8 mouse cellular contexts compared by ENCODE assay signal in the genomic region with DNA sequence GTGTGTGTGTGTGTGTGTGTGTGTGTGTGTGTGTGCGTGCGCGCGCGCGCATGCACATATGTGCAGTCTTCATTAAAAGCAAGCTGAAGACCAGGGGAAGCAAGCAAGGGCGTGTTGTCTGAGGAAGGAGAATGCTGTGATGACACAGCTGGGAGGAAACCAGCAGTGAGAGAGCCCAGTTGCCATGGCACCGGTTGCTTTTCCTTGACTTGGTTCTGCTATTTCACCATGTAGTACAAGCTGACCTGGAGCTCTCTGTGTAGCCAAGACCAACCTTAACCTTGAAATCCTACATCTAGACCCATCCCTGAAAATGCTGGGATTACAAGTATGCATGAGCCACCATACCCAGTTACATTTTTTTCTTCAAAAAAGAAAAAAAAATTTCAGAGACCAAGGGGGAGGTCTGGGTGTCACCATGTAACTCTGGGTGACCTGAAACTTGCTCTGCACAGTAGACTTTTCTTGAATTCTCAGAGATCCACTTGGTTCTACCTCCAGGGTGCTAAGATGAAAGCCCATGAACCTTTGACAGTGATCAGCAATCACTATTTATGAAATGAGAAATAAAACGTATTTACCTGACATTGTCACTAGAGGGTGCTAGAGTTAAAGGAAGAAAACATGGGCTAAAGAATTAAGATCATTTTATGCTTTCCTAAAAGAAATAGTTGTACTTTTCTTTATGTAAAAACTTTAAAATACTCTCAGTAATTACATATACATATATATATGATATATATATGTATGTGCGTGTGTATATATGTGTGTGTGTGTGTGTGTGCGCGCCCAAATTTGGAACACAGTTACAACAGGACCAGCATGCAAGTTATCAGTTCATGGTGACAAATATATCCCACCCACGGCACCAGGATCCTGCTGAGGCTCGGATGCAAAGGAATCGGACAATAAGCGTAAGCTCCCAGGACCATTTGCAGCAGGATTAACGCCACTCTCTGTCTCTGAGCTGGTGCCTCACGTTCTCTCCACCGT. TPM values are rescaled to one million over a fixed set of nuclear protein-coding genes. Genes with fewer than 3 reads are reported as not detected.
DNase-seq lines count a peak whose midpoint lies in the region; ATAC-seq and TF ChIP-seq lines count a peak whose summit lies in the region.

No protein-coding gene starts in this region.

- no peaks in the 10 kb centered on the region for H3K9me3 ChIP-seq in lung, embryonic 14.5 days (ENCODE audit: low read depth, low read length)
- H3K9me3 ChIP-seq in forebrain, postnatal 0 days (ENCODE audit: low read length) = no peaks in the 10 kb centered on the region
- H3K9me3 ChIP-seq in stomach, postnatal 0 days (ENCODE audit: control insufficient read depth, low read length) = no peaks in the 10 kb centered on the region

- no peaks in the 10 kb centered on the region for H3K4me1 ChIP-seq in lung, embryonic 14.5 days (ENCODE audit: insufficient read depth)
- H3K4me1 ChIP-seq in forebrain, postnatal 0 days (ENCODE audit: insufficient read depth) = no peaks in the 10 kb centered on the region
- H3K4me1 ChIP-seq in stomach, postnatal 0 days (replicated peaks; ENCODE audit: control insufficient read depth, insufficient read depth) = no peaks in the 10 kb centered on the region

- H3K4me3 ChIP-seq in lung, embryonic 14.5 days (ENCODE audit: low read depth, low read length) = no peak overlapping the region
- no peak overlapping the region for H3K4me3 ChIP-seq in forebrain, postnatal 0 days (ENCODE audit: low read depth, low read length)
- no peak overlapping the region for H3K4me3 ChIP-seq in stomach, postnatal 0 days (ENCODE audit: low read depth, low read length)

- no peak for TF ChIP-seq EP300 in stomach, postnatal 0 days (optimal IDR thresholded peaks at IDR 0.05)

- H3K27me3 ChIP-seq in lung, embryonic 14.5 days (ENCODE audit: insufficient read depth, low read length) = no peaks in the 10 kb centered on the region
- H3K27me3 ChIP-seq in forebrain, postnatal 0 days (ENCODE audit: insufficient read depth, low read length) = no peaks in the 10 kb centered on the region
- no peaks in the 10 kb centered on the region for H3K27me3 ChIP-seq in stomach, postnatal 0 days (ENCODE audit: control insufficient read depth, insufficient read depth, low read length)

- peak; percentile 51 for DNase-seq in cerebellum, adult 9-10 months
- no peak for DNase-seq in cerebellum, postnatal 36 days
- peak; percentile 81 for DNase-seq in lung, embryonic 14.5 days
- no peak for DNase-seq in lung, postnatal 10 days
- peak; percentile 48 for DNase-seq in forebrain, postnatal 0 days
- DNase-seq in stomach, postnatal 0 days (ENCODE audit: low spot score) = no peak
- DNase-seq in adrenal gland, postnatal 4 days (ENCODE audit: low spot score in 2 of 2) = no peak

- no peak; the same call in 1 of the 2 replicates for ATAC-seq in lung, embryonic 14.5 days (ENCODE audit: insufficient read depth)
- ATAC-seq in forebrain, postnatal 0 days = peak; percentile 81
- ATAC-seq in megakaryocyte progenitor cell, adult 5-6 weeks (replicated peaks; ENCODE audit: poor library complexity) = peak; percentile 97
- ATAC-seq in stomach, postnatal 0 days (ENCODE audit: low FRiP score, low TSS enrichment) = no peak

- no peak overlapping the region for H3K4me2 ChIP-seq in lung, embryonic 14.5 days
- no peak overlapping the region for H3K4me2 ChIP-seq in forebrain, postnatal 0 days (ENCODE audit: low read depth)
- H3K4me2 ChIP-seq in stomach, postnatal 0 days (replicated peaks; ENCODE audit: low read depth) = no peak overlapping the region

- WGBS in lung, embryonic 14.5 days = 68% methylated on average over 19 of the region's 19 CpGs
- WGBS in forebrain, postnatal 0 days = 75% methylated on average over 19 of the region's 19 CpGs
- WGBS in stomach, postnatal 0 days = 76% methylated on average over 19 of the region's 19 CpGs

- peak; percentile 70 for TF ChIP-seq CTCF in lung, embryonic 14.5 days (IDR thresholded peaks at IDR 0.05; ENCODE audit: low read depth)
- TF ChIP-seq CTCF in forebrain, postnatal 0 days (IDR thresholded peaks at IDR 0.05; ENCODE audit: low read depth) = peak; percentile 77
- TF ChIP-seq CTCF in stomach, postnatal 0 days (IDR thresholded peaks at IDR 0.05; ENCODE audit: low read depth) = peak; percentile 86

- H3K36me3 ChIP-seq in lung, embryonic 14.5 days (ENCODE audit: insufficient read depth) = 0 out of 2 replicates have a peak, but pooled peaks cover 4% of the 10 kb centered on the region
- no peaks in the 10 kb centered on the region for H3K36me3 ChIP-seq in forebrain, postnatal 0 days (ENCODE audit: insufficient read depth)
- no peaks in the 10 kb centered on the region for H3K36me3 ChIP-seq in stomach, postnatal 0 days (ENCODE audit: control insufficient read depth, insufficient read depth, low read length)

- H3K9ac ChIP-seq in lung, embryonic 14.5 days = no peak overlapping the region
- no peak overlapping the region for H3K9ac ChIP-seq in forebrain, postnatal 0 days
- H3K9ac ChIP-seq in stomach, postnatal 0 days (ENCODE audit: low read length) = no peak overlapping the region

- H3K27ac ChIP-seq in lung, embryonic 14.5 days (ENCODE audit: low read depth) = no peak overlapping the region
- 0 out of 2 replicates have a peak overlapping the region, but pooled peaks have one; percentile 9 for H3K27ac ChIP-seq in forebrain, postnatal 0 days (ENCODE audit: low read depth, low read length)
- H3K27ac ChIP-seq in stomach, postnatal 0 days (replicated peaks) = no peak overlapping the region

RNA-seq across cellular contexts. Expression of gene Rwdd2a, which starts 21.2 kb away (rescaled TPM):
- polyA plus RNA-seq in lung, embryonic 14.5 days (2014; fragmentation: Nextera tagmentation; extraction: Ambion mirVana) = 4.1 and 5.3 TPM in 2 replicates
- total RNA-seq in forebrain, postnatal 0 days (2014; rRNA removed) = 19.1 and 21.2 TPM in 2 replicates
- polyA plus RNA-seq in forebrain, postnatal 0 days (2015; fragmentation: Nextera tagmentation; extraction: Ambion mirVana) = 32.9 and 40.7 TPM in 2 replicates
- total RNA-seq in megakaryocyte progenitor cell, adult 5-6 weeks (2015) = 4.9 and 6.3 TPM in 2 replicates
- 2.5 and 5.7 TPM in 2 replicates for total RNA-seq in megakaryocyte progenitor cell, adult 5-6 weeks (2017)
- polyA plus RNA-seq in stomach, postnatal 0 days (2015; fragmentation: Nextera tagmentation; extraction: Ambion mirVana) = 1.7 and 1.8 TPM in 2 replicates
- total RNA-seq in adrenal gland, postnatal 4 days (2021) = 10 to 100 TPM; 14.2 to 15.1 TPM

RNA-seq across cellular contexts. Expression of gene Pgm3, which starts 21.3 kb away (rescaled TPM):
- polyA plus RNA-seq in lung, embryonic 14.5 days (2014; fragmentation: Nextera tagmentation; extraction: Ambion mirVana) = 35.1 and 37.7 TPM in 2 replicates
- total RNA-seq in forebrain, postnatal 0 days (2014; rRNA removed) = 21.7 and 25.9 TPM in 2 replicates
- polyA plus RNA-seq in forebrain, postnatal 0 days (2015; fragmentation: Nextera tagmentation; extraction: Ambion mirVana) = 30.1 and 32.8 TPM in 2 replicates
- total RNA-seq in megakaryocyte progenitor cell, adult 5-6 weeks (2015) = 27.0 and 31.0 TPM in 2 replicates
- 25.1 and 31.6 TPM in 2 replicates for total RNA-seq in megakaryocyte progenitor cell, adult 5-6 weeks (2017)
- 18.0 and 21.2 TPM in 2 replicates for polyA plus RNA-seq in stomach, postnatal 0 days (2015; fragmentation: Nextera tagmentation; extraction: Ambion mirVana)
- 10 to 100 TPM; 36.3 to 38.5 TPM for total RNA-seq in adrenal gland, postnatal 4 days (2021)

Comparison
In these comparisons a context has a peak if more than half of its experiments do, and no peak if none do; other contexts are left out.
1. DNase-seq: peak in cerebellum, adult 9-10 months (single experiment), lung, embryonic 14.5 days (single experiment) and forebrain, postnatal 0 days (single experiment); none in cerebellum, postnatal 36 days (0 of 2), lung, postnatal 10 days (single experiment), stomach, postnatal 0 days (single experiment) and adrenal gland, postnatal 4 days (0 of 2).
2. ATAC-seq: peak in forebrain, postnatal 0 days (single experiment) and megakaryocyte progenitor cell, adult 5-6 weeks (single experiment); none in lung, embryonic 14.5 days (single experiment) and stomach, postnatal 0 days (single experiment).
3. Peak in every context shown above with its lines, with median percentiles within 50 percentile points of each other: CTCF ChIP-seq.